Mouse (Mus musculus) effector memory CD4-positive, alpha-beta T cell, adult 7 months (primary cell): ENCODE measurements around the gene Phox2a. TPM values are rescaled to one million over a fixed set of nuclear protein-coding genes. Genes with fewer than 3 reads are reported as not detected.

Experiments used
- polyA plus RNA-seq: library from polyadenylated mRNA; unstranded; fragments of 100-300 nt; shearing (Covaris generic); gene quantifications from one replicate; pipeline ENCODE4 v1.2.1, GENCODE M21; 2017

Phox2a gene
- not detected for polyA plus RNA-seq

GRCm38 (mm10) chr7:101817861-101818401 is at the start of gene Phox2a:
Gene Phox2a (plus strand): TSS chr7:101818313.

GRCm38 (mm10) chr7:101837606-101838471 is 19.7 kb downstream of the Phox2a start, which contains the start of gene Inppl1:
Gene Inppl1 (minus strand): TSS chr7:101838229.

GRCm38 (mm10) chr7:101857094-101857493 is 39.0 kb downstream of the Phox2a start, which contains the start of gene Folr2:
Gene Folr2 (minus strand): TSS chr7:101857194.

GRCm38 (mm10) chr7:101863415-101863814 is 45.3 kb downstream of the Phox2a start, which contains the start of gene Anapc15:
Gene Anapc15 (plus strand): TSS chr7:101863715.

GRCm38 (mm10) chr7:101870629-101871028 is 52.5 kb downstream of the Phox2a start, which contains the start of gene Folr1:
Gene Folr1 (minus strand): TSS chr7:101870788.

Other genes starting within 250 kb of the Phox2a start
- 49.5 TPM for gene Art2b, start 232.7 kb upstream of the Phox2a start, polyA plus RNA-seq
- 30.2 TPM for gene Clpb, start 154.7 kb upstream of the Phox2a start, polyA plus RNA-seq
- 8.5 TPM for gene Inppl1, start 19.9 kb downstream of the Phox2a start, polyA plus RNA-seq
- gene Folr2, start 38.9 kb downstream of the Phox2a start, polyA plus RNA-seq: not detected
- gene Anapc15, start 45.4 kb downstream of the Phox2a start, polyA plus RNA-seq: 24.8 TPM
- gene Folr1, start 52.5 kb downstream of the Phox2a start, polyA plus RNA-seq: not detected
- gene Lamtor1, start 87.6 kb downstream of the Phox2a start, polyA plus RNA-seq: 74.6 TPM
- not detected for gene Tomt, start 88.0 kb downstream of the Phox2a start, polyA plus RNA-seq
- 3.7 TPM for gene Lrrc51, start 115.6 kb downstream of the Phox2a start, polyA plus RNA-seq
- gene Numa1, start 115.8 kb downstream of the Phox2a start, polyA plus RNA-seq: 131 TPM
- gene Il18bp, start 200.4 kb downstream of the Phox2a start, polyA plus RNA-seq: 4.4 TPM
- gene Rnf121, start 247.2 kb downstream of the Phox2a start, polyA plus RNA-seq: 18.6 TPM
- 24.6 TPM for gene Xndc1, start 247.2 kb downstream of the Phox2a start, polyA plus RNA-seq
- 0.27 TPM for gene Xntrpc, start 247.4 kb downstream of the Phox2a start, polyA plus RNA-seq